Mouse (Mus musculus) thymus, postnatal 14 days (tissue): ENCODE measurements around the gene Egfl6.
A peak's percentile ranks its signal among the peaks of the same experiment; 100 is the strongest.

Source experiments
- DNase-seq: peaks from one replicate; pipeline ENCODE4 v3.0.0; 2021

Egfl6 gene

DNA sequence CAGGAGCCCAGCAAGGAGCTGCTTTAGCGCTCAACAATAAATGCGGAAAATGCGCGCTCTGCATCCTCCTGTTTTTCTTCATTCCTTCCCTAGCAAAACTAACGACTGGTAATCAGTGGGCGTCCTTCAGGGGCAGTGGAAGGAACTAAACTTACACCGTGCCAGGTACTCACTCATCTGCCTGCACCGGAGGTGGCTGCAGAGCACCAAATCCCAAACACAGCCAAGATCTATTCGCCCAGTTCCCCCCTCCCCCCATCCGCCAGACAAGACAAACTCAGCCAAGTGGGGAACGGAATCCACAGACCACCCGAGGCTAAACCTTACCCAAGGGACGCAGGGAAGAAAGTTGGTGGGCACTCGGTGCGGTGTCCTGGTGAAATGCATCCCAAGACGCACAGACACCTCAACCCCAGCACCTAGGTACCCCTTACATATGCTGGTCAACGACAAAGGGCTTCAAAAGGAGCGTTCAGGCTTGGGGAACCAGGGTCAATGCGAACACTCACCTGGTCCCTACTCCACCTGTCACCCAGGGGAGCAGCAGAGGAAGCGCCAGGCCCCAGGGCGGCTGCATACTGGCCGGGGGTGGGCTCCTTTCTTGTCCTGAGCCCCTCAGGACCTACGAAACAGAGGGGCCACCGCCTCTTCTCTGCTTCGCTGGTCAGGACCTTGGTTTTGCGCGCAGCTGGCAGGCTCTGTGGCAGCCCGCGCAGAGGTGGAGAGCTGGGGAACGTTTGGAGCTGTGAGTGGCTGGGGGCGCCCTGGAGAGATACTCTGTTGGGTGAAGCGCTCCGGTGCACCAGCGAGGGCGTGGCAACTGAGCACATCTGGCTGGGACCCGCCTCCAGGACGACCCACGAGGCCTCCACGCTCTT lies at the start of gene Egfl6:
Gene Egfl6 (minus strand): TSS at position 774 of the 878 bp plus-strand sequence.
- peak; percentile 55 for DNase-seq

DNA sequence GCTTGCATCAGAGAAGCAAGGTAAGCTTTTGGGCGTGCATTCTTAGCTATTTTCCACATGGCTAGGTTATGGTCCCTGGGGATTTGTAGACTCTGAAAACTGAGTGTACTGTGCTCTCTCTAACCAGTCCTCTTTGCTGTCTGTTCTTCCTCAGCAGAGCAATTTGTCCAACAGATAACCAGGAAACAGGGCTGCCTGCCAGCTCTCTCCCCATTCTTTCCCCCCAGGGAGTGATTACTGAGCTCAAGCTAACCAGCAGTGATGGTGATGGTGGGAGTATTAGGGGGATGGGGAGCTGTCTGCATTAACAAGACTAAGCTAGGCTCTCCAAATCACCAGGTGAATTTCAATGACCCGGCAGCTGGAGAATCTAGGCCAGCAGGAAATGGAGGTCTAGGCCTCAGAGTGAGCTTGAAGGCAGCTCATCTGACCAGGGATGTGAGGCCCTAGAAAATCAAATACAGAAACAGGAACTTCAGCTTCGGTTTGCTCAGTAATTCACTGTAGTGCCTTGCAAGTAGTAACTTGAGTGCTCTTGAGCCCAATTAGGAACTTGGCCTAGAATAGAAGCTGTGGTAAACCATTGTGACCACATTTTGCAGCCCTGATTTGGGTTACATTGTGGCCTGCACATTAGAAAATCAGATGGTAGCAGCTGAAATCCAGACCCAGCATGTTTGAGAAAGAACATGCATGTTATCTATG lies 41.5 kb upstream of the Egfl6 start:
- DNase-seq = no peak

GRCm38 (mm10) chrX:166626174-166626573 lies 40.7 kb upstream of the Egfl6 start:
- no peak for DNase-seq

DNA sequence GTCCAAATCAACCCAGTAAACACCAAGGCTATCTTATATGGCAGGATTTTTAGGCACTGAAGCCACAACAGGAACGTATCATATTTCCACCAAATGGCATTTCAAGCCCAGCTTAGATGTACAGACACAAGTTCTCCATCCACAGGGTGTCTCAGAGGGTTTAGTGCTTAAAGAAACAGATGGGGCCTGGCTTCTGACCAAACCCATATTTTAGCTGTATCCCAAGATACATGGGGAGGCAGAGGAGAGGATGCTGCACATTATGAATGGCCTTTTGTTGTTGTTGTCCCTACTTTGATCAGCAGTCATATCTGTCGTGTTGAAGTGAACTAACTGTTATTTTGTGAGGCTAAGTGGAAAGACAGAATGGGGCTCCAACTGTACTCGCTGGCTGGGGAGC lies 37.7 kb upstream of the Egfl6 start:
- no peak for DNase-seq

GRCm38 (mm10) chrX:166621560-166622301 lies 36.2 kb upstream of the Egfl6 start:
- DNase-seq = no peak

DNA sequence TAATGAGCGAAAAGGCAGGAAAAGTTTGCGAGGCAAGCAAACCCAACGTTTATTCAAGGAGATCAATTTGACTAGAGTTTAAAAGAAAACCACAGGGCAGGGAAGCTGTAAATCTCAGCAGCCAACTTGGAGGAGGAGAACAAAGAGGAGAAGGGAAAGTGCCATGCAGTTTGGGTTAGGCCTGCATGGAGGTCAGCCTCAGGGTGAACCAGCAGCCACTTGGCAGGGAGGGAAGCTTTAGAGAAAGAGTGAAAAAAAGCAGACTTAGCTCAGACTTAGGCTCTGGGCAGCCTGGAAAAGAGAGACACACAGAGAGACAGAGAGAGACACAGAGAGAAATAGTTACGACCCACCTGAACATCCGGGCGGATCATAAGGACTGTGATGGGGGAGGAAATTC lies 35.4 kb upstream of the Egfl6 start:
- no peak for DNase-seq

- no peak for DNase-seq
These were observed 33.6 kb upstream of the Egfl6 start for GRCm38 (mm10) chrX:166619084-166619483.

GRCm38 (mm10) chrX:166615191-166615590 lies 29.7 kb upstream of the Egfl6 start:
- DNase-seq = no peak

GRCm38 (mm10) chrX:166576111-166576510 lies 9.4 kb downstream of the Egfl6 start:
- DNase-seq = no peak

DNA sequence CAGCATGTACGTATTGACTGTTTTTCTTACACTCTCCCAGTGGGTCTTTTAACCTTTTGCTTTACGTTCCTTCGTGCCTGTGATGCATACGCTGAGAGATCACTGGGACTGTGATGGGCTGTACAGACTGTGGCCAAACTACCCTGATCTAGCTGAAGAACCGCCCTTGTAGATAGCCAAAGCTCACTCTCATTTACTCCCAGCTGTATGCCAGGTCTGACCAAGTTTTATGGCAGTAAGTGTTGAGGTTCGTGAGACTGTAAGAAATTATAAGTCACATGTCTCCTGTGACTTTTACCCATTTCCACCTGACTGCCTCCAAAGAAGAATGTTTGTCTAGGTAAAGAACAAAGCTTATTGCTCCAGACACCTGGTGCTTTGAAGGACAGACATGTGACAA lies 19.5 kb downstream of the Egfl6 start:
- no peak for DNase-seq

- no peak for DNase-seq
These were observed 20.1 kb downstream of the Egfl6 start for GRCm38 (mm10) chrX:166565401-166565800.

DNA sequence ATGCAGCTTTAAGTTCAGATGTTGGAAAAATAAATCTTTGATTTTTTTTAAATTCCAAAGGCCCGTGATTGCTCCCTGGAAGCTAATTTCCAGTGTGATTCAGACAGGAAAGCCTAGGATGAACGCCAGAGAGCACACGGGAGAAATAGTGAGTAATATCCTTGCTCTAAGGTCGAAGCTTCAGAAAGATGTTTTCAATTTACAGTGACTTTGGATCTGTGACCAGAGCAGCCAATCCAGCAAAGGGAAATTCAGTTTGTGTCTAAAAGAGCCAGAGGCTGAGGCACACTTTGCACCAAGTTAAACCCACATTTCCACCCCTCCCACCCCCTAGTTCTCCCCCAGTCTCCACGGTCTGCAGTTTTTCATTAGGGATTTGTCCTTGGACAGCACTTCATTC lies 20.6 kb downstream of the Egfl6 start:
- no peak for DNase-seq

- no peak for DNase-seq
These were observed 26.2 kb downstream of the Egfl6 start for GRCm38 (mm10) chrX:166559333-166559732.

- DNase-seq = no peak
These were observed 33.2 kb downstream of the Egfl6 start for GRCm38 (mm10) chrX:166552355-166552754.

- DNase-seq = no peak
These were observed 39.0 kb downstream of the Egfl6 start for GRCm38 (mm10) chrX:166546495-166546894.

DNA sequence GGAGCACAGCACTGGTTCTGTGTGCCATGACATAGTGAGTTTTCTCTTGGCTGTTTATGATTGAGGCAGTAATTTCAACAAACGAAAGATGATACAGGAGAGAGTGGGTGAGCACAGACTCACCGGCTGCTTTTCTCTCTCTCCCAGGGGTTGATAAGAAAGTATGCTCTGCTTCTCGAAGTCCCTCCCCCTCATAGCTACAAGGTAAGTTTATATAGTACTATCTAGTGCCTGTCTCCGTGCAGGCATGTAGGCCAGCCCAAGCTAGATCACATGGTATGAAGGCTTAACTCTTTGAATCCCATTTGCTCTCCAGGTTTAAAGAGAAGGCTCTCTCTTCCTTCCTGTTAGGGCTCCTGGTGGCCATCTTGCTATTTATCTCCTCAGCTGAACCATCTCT lies 50.4 kb downstream of the Egfl6 start:
- no peak for DNase-seq

GRCm38 (mm10) chrX:166533432-166533831 lies 52.1 kb downstream of the Egfl6 start:
- DNase-seq = no peak

- no peak for DNase-seq
These were observed 53.8 kb downstream of the Egfl6 start for GRCm38 (mm10) chrX:166531671-166532070.

GRCm38 (mm10) chrX:166528126-166528525 lies 57.4 kb downstream of the Egfl6 start:
- no peak for DNase-seq

DNA sequence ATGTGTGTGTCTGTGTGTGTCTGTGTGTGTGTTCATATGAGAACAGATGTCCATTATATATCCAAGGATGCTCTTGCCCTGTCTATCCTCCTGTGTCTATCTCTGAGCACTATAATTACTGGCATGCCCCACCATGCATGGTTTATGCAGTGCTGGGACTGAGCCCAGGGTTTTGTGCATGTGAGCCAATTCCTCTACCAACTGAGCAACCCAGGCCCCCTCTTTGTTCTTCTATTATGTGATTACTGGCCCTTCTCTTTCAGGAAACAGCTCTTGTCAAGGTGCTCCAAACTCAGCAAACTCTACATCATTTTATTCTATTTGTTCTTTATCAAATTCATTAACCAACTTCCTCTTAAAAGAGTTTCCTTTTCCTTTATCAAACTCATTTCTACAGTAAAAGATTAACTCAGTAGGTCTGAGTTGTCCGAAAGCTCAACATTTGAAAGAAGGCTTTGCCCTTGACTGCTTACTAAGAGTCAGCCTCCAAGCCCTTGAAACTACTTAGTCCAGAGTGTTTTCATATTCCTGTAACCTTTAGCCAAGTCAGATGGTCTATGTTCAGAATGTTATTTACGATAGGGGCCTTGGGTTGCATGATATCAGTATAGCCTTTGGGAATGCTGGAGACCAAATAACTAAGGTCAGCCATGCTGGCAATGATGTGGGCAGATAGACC lies 59.7 kb downstream of the Egfl6 start:
- DNase-seq = no peak

DNA sequence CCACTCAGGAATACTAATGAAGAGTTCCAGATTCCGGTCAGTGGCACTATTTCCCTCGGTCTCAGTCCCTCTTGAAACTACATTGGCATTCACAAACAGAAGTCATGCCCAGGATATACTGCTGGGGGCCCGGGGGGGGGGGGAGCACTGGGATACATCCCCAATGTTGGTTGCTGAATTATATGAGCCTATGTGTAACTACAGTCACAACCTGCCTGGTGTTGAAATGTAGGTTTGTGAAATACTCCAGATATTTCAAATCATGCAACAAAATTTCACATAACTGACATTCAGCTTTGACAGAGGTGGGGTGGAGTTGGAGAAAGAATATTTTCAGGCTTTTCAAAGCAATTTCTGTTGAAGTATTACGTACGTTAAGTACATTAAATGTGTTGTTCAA lies 64.7 kb downstream of the Egfl6 start:
- DNase-seq = no peak

DNA sequence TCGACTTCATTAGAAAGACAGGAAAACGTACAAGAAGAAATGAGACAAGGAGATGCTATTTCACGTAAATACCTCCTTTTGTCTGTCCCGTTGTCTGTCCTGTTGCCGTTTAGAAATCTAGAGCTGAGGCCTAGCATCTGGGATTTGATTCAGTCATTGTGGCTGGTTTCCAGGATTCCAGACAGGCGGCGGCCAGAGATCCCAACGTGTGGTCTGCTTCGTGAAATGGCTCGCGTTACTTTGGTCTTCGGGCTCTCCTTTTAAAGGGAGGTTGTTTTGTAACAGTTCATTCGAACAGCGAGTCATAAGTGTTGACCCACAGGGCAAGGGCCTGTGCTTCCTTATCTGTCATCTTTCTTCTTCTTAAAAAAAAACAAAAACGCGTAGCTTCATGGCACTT lies 67.2 kb downstream of the Egfl6 start, which contains the start of gene Tceanc:
Gene Tceanc (minus strand): TSS at position 223 of the 400 bp plus-strand sequence.
- no peak for DNase-seq

- DNase-seq = no peak
These were observed 68.9 kb downstream of the Egfl6 start for GRCm38 (mm10) chrX:166516631-166517030.
